Mouse (Mus musculus) limb, embryonic 14.5 days (tissue): ENCODE measurements around the gene Ephb1. TPM values are rescaled to one million over a fixed set of nuclear protein-coding genes. Genes with fewer than 3 reads are reported as not detected.

Experiments used
- ATAC-seq: fragments of 200-750 bp; cut with Nextera tagmentation; 2 replicates; pipeline ENCODE4 v1.8.0; 2017; ENCODE audit warnings: low read depth, moderate number of reproducible peaks, moderate TSS enrichment; ENCODE audit not compliant: low FRiP score
- DNase-seq: peaks from one replicate; pipeline ENCODE4 v3.0.0-alpha.2; 2015; ENCODE audit warnings: low spot score
- H3K27ac ChIP-seq: fragments of 300-500 bp; sonication (generic); replicated peaks from 2 replicates; pipeline ENCODE4 v1.5.1; 2014; ENCODE audit warnings: low read depth, mild to moderate bottlenecking, low read length, moderate library complexity, mixed read lengths
- H3K27me3 ChIP-seq: fragments of 300-500 bp; sonication (generic); 2 replicates; pipeline ENCODE4 v1.6.1; 2014; ENCODE audit warnings: low read length, mixed read lengths; ENCODE audit not compliant: control insufficient read depth, insufficient read depth
- H3K36me3 ChIP-seq: fragments of 300-500 bp; sonication (generic); 2 replicates; pipeline ENCODE4 v1.6.1; 2014; ENCODE audit warnings: mild to moderate bottlenecking, low read length, moderate library complexity, mixed read lengths; ENCODE audit not compliant: control insufficient read depth, insufficient read depth
- H3K4me1 ChIP-seq: fragments of 300-500 bp; sonication (generic); 2 replicates; pipeline ENCODE4 v1.6.1; 2014; ENCODE audit warnings: antibody characterized with exemption, low read length, mixed read lengths; ENCODE audit not compliant: control insufficient read depth, insufficient read depth
- H3K4me2 ChIP-seq: fragments of 300-500 bp; sonication (generic); replicated peaks from 2 replicates; pipeline ENCODE4 v1.6.1; 2014; ENCODE audit warnings: low read depth, mild to moderate bottlenecking, low read length, moderate library complexity; ENCODE audit not compliant: severe bottlenecking
- H3K4me3 ChIP-seq: fragments of 300-500 bp; sonication (generic); replicated peaks from 2 replicates; pipeline ENCODE4 v1.5.1; 2014; ENCODE audit warnings: low read length
- H3K9ac ChIP-seq: fragments of 300-500 bp; sonication (generic); 2 replicates; pipeline ENCODE4 v1.6.1; 2014; ENCODE audit warnings: mild to moderate bottlenecking, low read depth, low read length, moderate library complexity; ENCODE audit not compliant: severe bottlenecking
- H3K9me3 ChIP-seq: fragments of 300-500 bp; sonication (generic); 2 replicates; pipeline ENCODE4 v1.6.1; 2016; ENCODE audit warnings: low read length; ENCODE audit not compliant: control insufficient read depth
- POLR2A ChIP-seq: fragments of 200-500 bp; IDR thresholded peaks from 2 replicates; pipeline ENCODE4 v1.8.0; 2012; ENCODE audit warnings: inconsistent platforms, mild to moderate bottlenecking, moderate library complexity, borderline replicate concordance; ENCODE audit not compliant: insufficient read depth, insufficient read length; ENCODE audit errors: extremely low read depth
- whole genome bisulfite sequencing: fragments of 180-500 bp; shearing (Covaris S2); extraction: QIAGEN DNeasy Blood & Tissue Kit; methylation state at CpG from one replicate; pipeline ENCODE4 v1.1.7; 2014; 5-methylcytosine and 5-hydroxymethylcytosine counted together
- polyA plus RNA-seq, 2 experiments: library from polyadenylated mRNA; depleted of rRNA in 1 of 2; stranded (reverse) in 1 of 2; unstranded in 1 of 2; fragments of >200 nt; fragmentation: Nextera tagmentation in 1 of 2; extraction: Ambion mirVana in 1 of 2; gene quantifications; 2 replicates each; pipeline versions ENCODE4 v1.2.1 to v1.2.3; 2012 to 2014

The Ephb1 gene
- polyA plus RNA-seq, 2 experiments = 4.1 TPM

DNA sequence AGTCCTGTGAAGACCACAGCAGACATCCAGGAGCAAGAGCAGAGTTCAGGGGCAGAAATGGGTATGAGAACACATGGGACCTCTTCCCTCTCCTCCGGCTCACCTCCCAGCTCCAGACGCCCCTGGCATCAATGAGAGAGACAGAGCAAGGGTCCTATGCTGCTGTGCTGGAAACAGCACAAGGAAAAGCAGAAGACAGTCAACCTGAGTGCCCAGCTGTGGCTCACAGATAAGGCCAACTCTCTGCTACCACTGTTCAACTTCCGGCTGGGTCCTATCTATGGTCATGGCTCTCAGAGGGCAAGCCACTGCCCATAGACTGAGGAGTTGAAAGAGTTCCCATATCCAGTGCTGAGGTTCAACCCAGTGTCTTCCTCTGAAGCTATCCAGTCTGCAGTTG is 7.7 kb downstream of the Ephb1 start:
- Histone ChIP-seq H3K9me3 (no peaks in the 10 kb centered on the region), H3K36me3 (no peaks in the 10 kb centered on the region), H3K27me3 (peaks cover 40% of the 10 kb centered on the region), H3K27ac (no peak overlapping the region), H3K4me2 (no peak overlapping the region), H3K9ac (no peak overlapping the region), H3K4me3 (no peak overlapping the region), H3K4me1 (no peaks in the 10 kb centered on the region)
- 88% methylated on average over 3 of the region's 3 CpGs for WGBS
- ATAC-seq (no peak), DNase-seq (no peak)
- no peak for TF ChIP-seq POLR2A

DNA sequence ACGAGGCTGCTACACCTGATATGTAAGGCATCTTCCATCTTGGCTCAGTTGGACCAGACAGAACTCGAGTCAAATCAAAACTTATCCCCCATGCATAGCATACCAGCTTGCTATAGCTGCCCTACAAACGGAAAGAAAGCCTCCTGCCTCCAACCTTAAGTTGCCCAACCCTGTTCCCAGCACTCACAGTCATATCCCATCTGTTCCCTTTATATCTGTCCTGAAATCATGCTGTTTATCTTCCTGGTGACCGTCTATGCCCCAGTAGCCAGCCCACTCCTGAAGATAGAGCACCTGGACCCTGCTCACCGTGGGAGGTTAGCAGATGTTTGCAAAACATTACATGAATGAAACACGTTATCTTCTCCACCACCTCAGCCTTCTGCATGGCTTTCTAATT is 9.0 kb downstream of the Ephb1 start:
- 73% methylated on average over 6 of the region's 6 CpGs for WGBS
- no peaks in the 10 kb centered on the region for H3K9me3 ChIP-seq
- no peaks in the 10 kb centered on the region for H3K36me3 ChIP-seq
- H3K4me2 ChIP-seq = no peak overlapping the region
- H3K27ac ChIP-seq = no peak overlapping the region
- TF ChIP-seq POLR2A = no peak
- H3K4me1 ChIP-seq = no peaks in the 10 kb centered on the region
- DNase-seq = no peak
- no peak overlapping the region for H3K9ac ChIP-seq
- no peak for ATAC-seq
- no peak overlapping the region for H3K4me3 ChIP-seq
- H3K27me3 ChIP-seq = peaks cover 28% of the 10 kb centered on the region

DNA sequence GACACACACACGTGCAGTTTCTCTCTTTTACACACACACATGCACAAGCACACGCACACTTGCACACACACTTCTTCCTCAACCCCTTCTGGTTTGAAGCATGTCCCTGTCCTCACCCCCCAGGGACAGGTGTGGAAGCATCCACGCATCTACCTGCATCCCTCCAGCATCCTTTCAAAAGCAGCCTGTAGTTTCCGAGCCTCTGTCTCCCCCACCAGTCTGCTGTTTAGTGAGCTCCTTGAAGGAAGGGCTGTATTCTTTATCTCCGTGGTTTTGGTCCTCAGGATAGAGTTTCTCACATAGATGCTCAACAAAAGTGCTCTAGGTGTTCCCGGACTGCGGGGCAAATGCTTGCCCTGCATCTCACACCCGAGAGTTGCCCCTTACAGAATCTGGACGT is 9.4 kb downstream of the Ephb1 start:
- Histone ChIP-seq H3K4me3 (no peak overlapping the region), H3K9ac (no peak overlapping the region), H3K4me1 (no peaks in the 10 kb centered on the region), H3K27ac (no peak overlapping the region), H3K9me3 (no peaks in the 10 kb centered on the region), H3K27me3 (peaks cover 23% of the 10 kb centered on the region), H3K4me2 (no peak overlapping the region), H3K36me3 (no peaks in the 10 kb centered on the region)
- TF ChIP-seq POLR2A = no peak
- ATAC-seq (no peak), DNase-seq (no peak)
- WGBS = 77% methylated on average over 9 of the region's 9 CpGs

DNA sequence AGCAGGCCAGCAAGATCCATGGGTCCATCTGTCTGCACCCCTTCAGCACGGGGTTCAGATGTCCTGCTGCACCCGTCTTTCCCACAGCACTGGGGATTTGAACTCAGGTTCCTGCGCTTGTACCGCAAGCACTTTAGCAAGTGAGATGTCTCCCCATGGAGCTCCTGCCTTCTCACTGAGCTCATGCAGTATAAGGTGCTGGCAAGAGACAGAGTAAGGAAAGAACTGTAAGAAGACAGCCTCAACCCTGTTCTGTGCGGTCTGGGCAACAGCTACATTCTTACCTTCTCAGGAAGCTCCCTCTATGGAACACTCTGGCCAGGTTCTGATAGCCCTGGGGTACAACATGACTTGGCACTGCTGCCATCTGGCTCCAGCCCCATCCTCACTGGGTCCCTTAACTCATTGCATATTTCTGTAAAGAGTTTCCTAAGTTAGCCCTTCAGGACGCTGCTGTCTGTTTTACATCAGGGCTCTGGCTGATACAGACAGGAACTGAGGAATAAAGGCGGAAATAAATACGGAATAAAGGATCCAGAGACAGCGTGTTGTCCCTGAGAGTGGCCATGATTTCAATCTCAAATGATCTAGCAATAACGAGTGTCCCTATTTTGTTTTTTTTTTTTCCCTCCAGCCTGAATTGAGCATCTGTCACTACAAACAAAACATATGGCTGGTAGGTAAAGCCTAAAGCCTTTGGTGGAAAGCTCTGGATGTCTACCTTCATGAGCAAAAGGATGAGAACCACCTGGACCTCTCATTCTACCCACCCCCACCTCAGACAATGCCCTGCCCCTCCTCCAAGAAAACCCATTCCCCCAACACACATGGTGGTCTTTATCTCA is 10.2 kb downstream of the Ephb1 start:
- Histone ChIP-seq H3K27ac (no peak overlapping the region), H3K4me1 (no peaks in the 10 kb centered on the region), H3K9ac (no peak overlapping the region), H3K9me3 (no peaks in the 10 kb centered on the region), H3K27me3 (peaks cover 16% of the 10 kb centered on the region), H3K4me2 (no peak overlapping the region), H3K36me3 (no peaks in the 10 kb centered on the region), H3K4me3 (no peak overlapping the region)
- TF ChIP-seq POLR2A = no peak
- 73% methylated on average over 10 of the region's 10 CpGs for WGBS
- ATAC-seq (no peak), DNase-seq (peak; percentile 4)

DNA sequence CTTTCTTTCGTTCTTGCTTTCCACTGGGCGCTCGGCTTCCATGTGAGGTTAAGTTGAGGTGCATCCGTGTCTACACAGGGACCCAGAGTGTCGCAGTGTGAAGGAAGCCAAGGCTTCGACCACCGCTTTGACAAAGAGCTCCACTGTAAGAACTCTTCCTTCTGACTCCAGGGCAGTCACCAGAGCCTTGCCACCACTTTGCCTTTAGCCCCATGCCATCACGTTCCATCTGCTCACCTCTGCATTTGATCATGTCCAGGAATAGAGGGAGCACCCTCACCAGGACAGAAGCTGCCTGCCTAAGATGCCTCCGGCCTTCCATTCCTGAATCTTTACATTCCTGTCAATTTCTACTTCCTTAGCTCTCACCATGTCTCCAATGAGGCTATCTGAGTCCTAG is 11.4 kb downstream of the Ephb1 start:
- Histone ChIP-seq H3K9ac (no peak overlapping the region), H3K4me3 (no peak overlapping the region), H3K27ac (no peak overlapping the region), H3K4me2 (no peak overlapping the region), H3K36me3 (no peaks in the 10 kb centered on the region), H3K9me3 (no peaks in the 10 kb centered on the region), H3K4me1 (no peaks in the 10 kb centered on the region), H3K27me3 (peaks cover 6% of the 10 kb centered on the region; the same call in 1 of the 2 replicates)
- ATAC-seq = no peak
- 92% methylated on average over 9 of the region's 9 CpGs for WGBS
- no peak for TF ChIP-seq POLR2A
- no peak for DNase-seq

DNA sequence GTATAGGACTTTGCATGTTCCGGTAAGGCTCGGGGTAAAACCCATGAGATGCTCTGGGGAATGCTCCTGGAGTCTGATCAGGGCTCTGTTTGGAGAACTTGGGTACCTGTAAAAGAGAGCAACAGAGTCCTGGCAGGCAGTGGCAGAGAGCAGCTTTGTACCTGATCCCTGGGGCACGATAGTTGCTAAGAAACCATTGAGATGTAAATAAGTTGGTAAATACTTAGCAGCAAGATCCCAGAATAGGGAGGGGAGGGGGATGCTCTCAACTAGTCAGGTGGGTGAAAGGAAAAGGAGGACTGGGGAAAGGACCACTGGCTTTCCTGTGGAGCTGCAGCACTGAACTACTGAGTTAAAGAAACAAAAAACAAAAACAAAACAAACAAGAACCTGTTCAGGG is 12.5 kb downstream of the Ephb1 start:
- WGBS = 52% methylated on average over 3 of the region's 3 CpGs
- no peaks in the 10 kb centered on the region for H3K4me1 ChIP-seq
- no peak for ATAC-seq

More for the DNA sequence above, 12.5 kb downstream of the Ephb1 start:
- Histone ChIP-seq H3K36me3 (no peaks in the 10 kb centered on the region), H3K4me2 (no peak overlapping the region), H3K27ac (no peak overlapping the region), H3K9me3 (no peaks in the 10 kb centered on the region), H3K4me3 (no peak overlapping the region), H3K27me3 (no peaks in the 10 kb centered on the region), H3K9ac (no peak overlapping the region)
- no peak for TF ChIP-seq POLR2A
- DNase-seq = no peak
